ENCODE assay signal across 9 mouse cellular contexts in genomic region chr10:77434457-77435151, GRCm38 (mm10). TPM values are rescaled to one million over a fixed set of nuclear protein-coding genes. Genes with fewer than 3 reads are reported as not detected.
A peak's percentile ranks its signal among the peaks of the same experiment; 100 is the strongest.
DNase-seq lines count a peak whose midpoint lies in the region; ATAC-seq and TF ChIP-seq lines count a peak whose summit lies in the region.
"Had no signal": no experiment of that assay in that cellular context is flagged by ENCODE, and none has a peak within 500 bp of the region (broad histone marks: within the 10 kb centered on the region; RNA-seq: fewer than 3 reads in every experiment).

No protein-coding gene starts in this region.

- peak; percentile 60 for DNase-seq in MN1 (ENCODE audit: low spot score)
- peak; percentile 71 to 82 for DNase-seq in frontal cortex, postnatal 10 days (ENCODE audit: low spot score in 2 of 2)
- no peak for DNase-seq in hindbrain, embryonic 10.5 days (ENCODE audit: low spot score)
- DNase-seq in layer of hippocampus, adult 9-11 months = peak; percentile 88
- peak; percentile 40 for DNase-seq in midbrain, postnatal 0 days (ENCODE audit: low spot score)
- no peak for DNase-seq in natural killer cell, adult 2 months (ENCODE audit: low spot score in 2 of 2)

- no peaks in the 10 kb centered on the region for H3K27me3 ChIP-seq in hindbrain, embryonic 10.5 days (ENCODE audit: insufficient read depth, poor library complexity, severe bottlenecking)
- H3K27me3 ChIP-seq in midbrain, postnatal 0 days (ENCODE audit: insufficient read depth, low read length) = no peaks in the 10 kb centered on the region

- no peaks in the 10 kb centered on the region for H3K9me3 ChIP-seq in hindbrain, embryonic 10.5 days
- H3K9me3 ChIP-seq in midbrain, postnatal 0 days (ENCODE audit: low read length) = no peaks in the 10 kb centered on the region

- H3K4me1 ChIP-seq in brown adipose tissue, adult 24 weeks (ENCODE audit: control insufficient read depth, insufficient read depth, insufficient read length, low read length) = peaks cover 18% of the 10 kb centered on the region
- H3K4me1 ChIP-seq in hindbrain, embryonic 10.5 days (replicated peaks) = peaks cover 22% of the 10 kb centered on the region
- no peaks in the 10 kb centered on the region for H3K4me1 ChIP-seq in midbrain, postnatal 0 days (ENCODE audit: insufficient read depth, low read length)

- H3K9ac ChIP-seq in midbrain, postnatal 0 days (replicated peaks; ENCODE audit: low read length, poor library complexity, severe bottlenecking) = no peak overlapping the region

- TF ChIP-seq CTCF in midbrain, postnatal 0 days (IDR thresholded peaks at IDR 0.05) = no peak

- H3K27ac ChIP-seq in brown adipose tissue, adult 24 weeks (replicated peaks; ENCODE audit: low read depth, low read length) = peak overlapping the region; percentile 83
- peak overlapping the region; percentile 57; the same call in 1 of the 2 replicates for H3K27ac ChIP-seq in hindbrain, embryonic 10.5 days
- H3K27ac ChIP-seq in midbrain, postnatal 0 days (ENCODE audit: low read depth, low read length) = no peak overlapping the region
- H3K27ac ChIP-seq: macrophage had no signal

- no peak for ATAC-seq in midbrain, postnatal 0 days (ENCODE audit: low FRiP score)
- ATAC-seq in erythroid progenitor cell, adult 5-6 weeks (replicated peaks; ENCODE audit: low FRiP score, poor library complexity, severe bottlenecking) = no peak

- 63% methylated on average over 18 of the region's 18 CpGs for WGBS in hindbrain, embryonic 10.5 days
- WGBS in midbrain, postnatal 0 days = 38% methylated on average over 18 of the region's 18 CpGs

- H3K36me3 ChIP-seq in hindbrain, embryonic 10.5 days = no peaks in the 10 kb centered on the region
- no peaks in the 10 kb centered on the region for H3K36me3 ChIP-seq in midbrain, postnatal 0 days (ENCODE audit: insufficient read depth, low read length)

- H3K4me2 ChIP-seq in midbrain, postnatal 0 days (ENCODE audit: low read depth, low read length, poor library complexity, severe bottlenecking) = peak overlapping the region; percentile 16; the same call in 1 of the 2 replicates

- H3K4me3 ChIP-seq in brown adipose tissue, adult 24 weeks (ENCODE audit: insufficient read depth, low read depth, low read length) = peak overlapping the region; percentile 12
- no peak overlapping the region for H3K4me3 ChIP-seq in hindbrain, embryonic 10.5 days
- H3K4me3 ChIP-seq in midbrain, postnatal 0 days (ENCODE audit: low read depth, low read length) = no peak overlapping the region

RNA-seq across cellular contexts. Expression of gene Adarb1, which starts 16.5 kb away (rescaled TPM):
- polyA plus RNA-seq in brown adipose tissue, adult 24 weeks (2012; ENCODE audit: insufficient read depth, insufficient read length, missing spikeins) = 4.0 and 4.4 TPM in 2 replicates
- 5.7 and 7.8 TPM in 2 replicates for polyA plus RNA-seq in hindbrain, embryonic 10.5 days (2016; fragmentation: Nextera tagmentation; extraction: Ambion mirVana)
- total RNA-seq in midbrain, postnatal 0 days (2014; rRNA removed) = 50.4 and 53.8 TPM in 2 replicates
- 15.3 and 16.1 TPM in 2 replicates for polyA plus RNA-seq in midbrain, postnatal 0 days (2015; fragmentation: Nextera tagmentation; extraction: Ambion mirVana)
- not detected in 2 replicates for total RNA-seq in erythroid progenitor cell, adult 5-6 weeks (2015; ENCODE audit: low replicate concordance)
- total RNA-seq in erythroid progenitor cell, adult 5-6 weeks (2017; ENCODE audit: low replicate concordance) = not detected in 2 replicates

Comparison
In these comparisons a context has a peak if more than half of its experiments do, and no peak if none do; other contexts are left out.
1. DNase-seq: peak in MN1 (single experiment), frontal cortex, postnatal 10 days (2 of 2), layer of hippocampus, adult 9-11 months (single experiment) and midbrain, postnatal 0 days (single experiment); none in hindbrain, embryonic 10.5 days (single experiment) and natural killer cell, adult 2 months (0 of 2).